Mouse (Mus musculus): ENCODE measurements around the gene Acot11. TPM values are rescaled to one million over a fixed set of nuclear protein-coding genes. Genes with fewer than 3 reads are reported as not detected.
"Not testable (repeated sequence)": the region's sequence is repeated elsewhere in the genome, so short reads cannot be mapped to it uniquely, and the experiment has no call there.

The Acot11 gene
- total RNA-seq, 2 experiments from 2014 or later = 50.8 to 52.0 TPM

DNA sequence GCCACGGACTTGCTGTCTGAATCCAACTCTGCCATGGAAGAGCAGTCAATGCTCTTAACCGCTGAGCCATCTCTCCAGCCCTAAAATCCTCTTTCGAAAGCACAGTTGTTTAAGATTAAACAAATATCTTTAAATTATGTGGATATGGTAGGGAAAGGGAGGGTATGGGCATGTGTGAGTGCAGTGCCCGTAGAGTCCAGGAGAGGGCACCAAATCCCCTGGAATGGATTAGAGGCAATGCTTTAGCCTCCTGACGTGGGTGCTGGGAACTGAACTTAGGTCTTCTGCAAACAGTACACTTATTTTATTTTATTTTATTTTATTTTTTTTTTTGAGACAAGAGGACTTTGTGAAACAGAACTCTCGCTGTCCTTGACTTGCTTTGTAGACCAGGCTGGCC is 5.2 kb upstream of the Acot11 start:
- DNase-seq = no peak

DNA sequence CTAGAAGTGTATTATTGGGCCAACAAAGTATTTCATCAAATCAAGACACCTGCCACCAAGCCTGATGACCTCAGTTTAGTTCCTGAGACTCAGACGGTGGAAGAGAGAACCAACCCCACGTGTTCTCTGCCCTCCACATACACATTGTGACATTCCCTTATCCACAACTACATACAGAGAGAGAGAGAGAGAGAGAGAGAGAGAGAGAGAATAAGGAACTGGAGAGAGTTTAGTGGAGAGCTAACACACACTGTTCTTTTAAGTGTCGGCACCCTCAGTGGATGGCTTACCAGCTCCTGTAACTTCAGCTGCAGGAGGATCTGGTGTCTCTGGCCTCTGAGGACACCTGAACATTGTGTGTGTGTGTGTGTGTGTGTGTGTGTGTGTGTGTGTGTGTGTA is 2.5 kb upstream of the Acot11 start:
- DNase-seq = no peak

DNA sequence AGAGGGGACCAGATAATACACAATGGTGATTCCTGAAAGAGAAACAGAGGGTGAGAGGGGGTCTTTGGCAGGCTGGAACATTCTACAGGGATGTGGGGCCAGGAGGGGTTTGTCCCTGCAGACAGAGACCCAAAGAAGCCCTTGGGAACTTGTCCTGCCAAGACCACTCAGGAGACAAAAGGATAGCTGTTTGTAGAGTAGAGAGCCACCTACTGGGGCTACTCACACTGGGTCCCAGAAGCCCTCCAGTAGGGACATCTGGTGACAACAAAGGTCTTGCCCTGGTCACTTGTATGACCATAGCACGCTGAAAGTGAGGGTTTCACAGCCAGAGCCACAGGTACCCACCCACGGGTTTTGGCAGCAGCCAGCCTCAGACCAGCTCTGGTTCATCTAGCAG is 1.1 kb upstream of the Acot11 start:
- DNase-seq = no peak

DNA sequence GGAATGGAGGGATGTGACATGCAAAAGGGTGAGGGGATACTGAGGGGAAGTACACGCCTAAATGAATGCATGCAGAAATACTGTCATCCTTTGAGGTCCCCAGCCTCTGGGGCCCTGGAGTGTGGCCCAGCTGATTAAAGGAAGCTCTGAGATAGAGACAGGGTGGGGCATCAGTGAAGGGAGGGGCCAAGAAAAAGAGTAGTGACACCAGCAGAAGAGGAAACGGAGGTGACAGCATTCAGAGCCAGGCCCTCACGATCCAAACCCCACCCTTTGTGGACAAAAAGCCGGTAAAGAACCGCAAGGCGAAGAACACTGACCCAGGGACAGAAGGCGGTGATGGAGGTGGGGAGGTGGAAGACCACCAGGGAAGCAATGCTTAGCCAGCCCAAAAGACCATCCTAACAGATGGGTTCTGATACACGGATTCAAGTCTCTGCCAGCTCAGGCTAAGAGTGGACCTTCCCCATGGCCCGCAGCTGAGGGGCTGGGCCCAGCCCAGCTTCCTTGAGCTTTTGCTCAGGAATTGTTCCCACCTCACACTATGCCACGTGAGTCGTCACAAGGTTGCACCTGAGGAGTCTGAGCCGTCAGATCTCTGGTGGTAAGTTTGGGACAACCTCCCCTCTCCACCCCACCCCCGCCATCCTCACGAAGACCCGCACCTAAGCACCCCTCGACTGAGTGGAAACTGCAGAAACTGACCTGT is 443 bp downstream of the Acot11 start:
- no peak for DNase-seq

DNA sequence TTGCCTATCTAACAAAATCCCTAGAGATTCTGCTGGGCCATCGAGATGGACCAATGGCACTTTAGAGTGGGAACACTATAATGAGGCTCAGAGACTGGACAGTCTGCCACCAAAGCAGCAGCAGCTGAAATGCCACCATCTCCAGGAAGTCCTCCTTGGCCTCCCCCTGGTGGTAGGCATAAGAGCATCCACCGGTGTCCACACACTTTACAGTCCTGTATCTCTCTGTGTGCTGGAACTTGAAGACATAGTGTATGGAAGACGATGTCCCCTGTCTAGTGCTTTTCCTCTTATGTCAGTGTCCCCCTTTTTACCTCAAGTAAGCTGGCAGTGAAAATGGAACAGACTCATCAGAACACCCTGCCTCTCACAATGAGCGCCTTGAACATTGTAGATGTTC is 1.0 kb downstream of the Acot11 start:
- DNase-seq = no peak

DNA sequence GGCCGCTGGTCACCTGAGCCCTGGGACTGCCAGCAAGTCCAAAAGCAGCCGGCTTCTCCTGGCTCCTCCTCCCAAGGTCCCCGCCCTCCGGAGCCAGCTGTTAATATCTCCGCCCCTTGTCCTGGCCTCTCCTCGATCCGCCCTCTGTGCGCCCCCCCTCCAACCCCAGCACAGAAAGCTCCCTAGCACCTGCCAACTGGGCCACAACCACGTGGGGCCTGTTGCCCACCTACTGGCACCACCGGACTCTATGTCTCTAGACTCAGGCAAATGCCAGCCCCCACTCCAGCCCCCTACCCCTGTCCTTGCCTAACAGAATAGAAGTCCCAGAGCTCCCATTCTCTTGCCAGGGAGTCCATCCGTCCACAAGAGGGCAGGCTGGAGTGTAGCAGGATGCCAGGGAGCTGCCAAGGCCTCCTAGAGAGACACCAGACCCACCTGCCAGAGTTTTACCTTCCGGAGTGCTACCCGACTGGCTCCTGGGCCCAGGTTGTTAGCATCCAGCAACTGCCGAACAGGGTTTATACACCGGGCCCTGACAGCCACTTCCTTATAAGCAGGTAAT is 4.9 kb downstream of the Acot11 start:
- peak; percentile 63 to 73 for DNase-seq

DNA sequence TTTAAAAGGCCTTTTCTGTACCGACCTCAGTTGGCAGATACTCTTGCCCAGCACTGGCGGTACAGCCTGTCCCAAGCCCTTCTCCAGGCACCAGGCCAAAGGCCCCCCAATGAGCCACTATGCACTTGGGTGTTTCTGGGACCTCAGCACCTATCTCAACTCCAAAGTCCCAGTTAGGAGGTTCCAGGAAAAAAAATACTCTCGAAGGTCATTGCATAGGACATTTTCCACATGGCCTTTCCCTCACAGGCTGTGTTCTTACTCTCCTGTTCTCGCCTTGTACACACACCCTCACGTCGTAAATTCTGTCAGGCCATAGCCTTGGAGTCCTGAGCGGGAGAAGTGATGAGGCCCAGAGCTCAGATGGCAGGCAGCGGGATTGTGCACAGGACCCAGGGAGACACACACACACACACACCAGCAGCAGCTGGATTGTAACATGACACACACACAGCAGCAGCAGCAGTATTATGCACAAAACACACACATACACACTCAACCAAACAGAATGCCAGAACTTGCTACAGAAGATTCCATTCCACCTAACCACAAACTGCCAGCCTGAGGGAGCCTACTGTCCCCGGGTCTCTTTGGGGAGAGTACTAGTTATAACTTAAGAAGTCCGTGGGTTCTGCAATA is 5.8 kb downstream of the Acot11 start:
- peak; percentile 59 to 60 for DNase-seq

DNA sequence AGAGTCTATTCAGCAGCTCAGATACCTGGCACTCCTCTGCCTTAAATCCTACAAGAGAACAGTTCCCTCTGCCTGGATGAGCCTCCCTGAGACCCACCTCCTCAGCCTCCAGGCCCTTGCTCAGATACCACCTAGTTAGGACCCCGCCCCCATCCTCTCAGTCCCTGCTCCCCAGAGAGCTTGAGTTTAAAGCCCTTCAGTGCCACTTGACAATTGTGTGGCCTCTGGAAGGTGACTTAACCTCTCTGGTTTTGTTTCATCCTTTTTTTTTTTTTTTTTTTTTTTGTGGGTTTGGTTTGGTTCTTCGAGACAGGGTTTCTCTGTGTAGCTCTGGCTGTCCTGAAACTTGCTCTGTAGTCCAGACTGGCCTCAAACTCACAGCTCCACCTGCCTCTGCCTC is 9.5 kb downstream of the Acot11 start:
- no peak for DNase-seq

DNA sequence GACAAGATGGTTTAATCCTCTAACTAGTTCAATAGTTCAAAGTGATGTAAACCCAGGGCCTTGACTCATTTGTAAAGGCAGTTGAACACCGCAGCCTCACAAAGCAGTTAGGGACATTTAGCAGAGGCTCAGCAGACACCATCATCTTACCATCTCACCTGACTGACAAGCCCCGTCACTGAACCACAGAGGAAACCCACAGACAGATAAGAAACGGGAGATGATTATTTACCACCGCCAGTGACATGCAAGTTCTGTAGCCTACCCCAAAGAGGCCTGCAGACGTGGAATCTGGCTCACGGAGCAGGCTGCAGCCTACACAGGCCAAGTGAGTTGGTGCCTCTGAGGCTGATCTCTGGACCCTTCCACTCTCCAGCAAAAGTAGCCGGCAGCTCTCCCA is 10.6 kb downstream of the Acot11 start:
- DNase-seq = no peak

DNA sequence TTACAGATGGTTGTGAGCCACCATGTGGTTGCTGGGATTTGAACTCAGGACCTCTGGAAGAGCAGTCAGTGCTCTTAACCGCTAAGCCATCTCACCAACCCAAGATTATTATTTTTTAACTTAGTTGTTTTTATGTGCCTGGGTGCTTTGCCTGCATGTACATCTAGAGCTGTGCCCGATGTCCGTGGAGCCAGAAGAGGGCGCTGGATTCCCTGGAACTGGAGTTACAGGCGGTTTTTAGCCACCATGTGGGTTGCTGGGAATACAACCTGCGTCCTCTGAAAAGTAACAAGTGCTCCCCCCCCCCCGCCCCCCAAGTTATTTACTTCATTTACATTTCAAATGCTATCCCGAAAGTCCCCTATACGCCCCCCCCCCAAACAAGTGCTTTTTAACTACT is 11.0 kb downstream of the Acot11 start:
- not testable (repeated sequence) for DNase-seq

DNA sequence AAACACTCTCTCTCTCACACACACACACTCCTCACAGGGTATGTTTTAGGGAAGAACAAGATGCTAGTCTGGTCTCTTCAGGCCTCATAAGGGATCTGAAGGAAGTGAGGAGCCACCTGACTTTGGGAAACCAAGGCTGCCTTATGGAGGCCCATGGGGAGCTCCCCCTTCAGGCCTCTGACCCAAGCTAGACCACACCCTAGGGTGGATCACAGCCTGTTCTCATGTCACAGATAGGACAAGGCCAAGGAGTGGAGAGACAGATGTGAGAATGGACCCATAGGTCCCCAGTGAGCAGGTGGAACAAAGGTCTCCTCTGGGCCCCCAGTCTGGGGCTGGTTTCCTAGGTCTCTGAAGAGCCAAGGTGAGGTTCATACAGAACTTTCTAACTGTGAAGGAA is 12.5 kb downstream of the Acot11 start:
- DNase-seq = no peak

DNA sequence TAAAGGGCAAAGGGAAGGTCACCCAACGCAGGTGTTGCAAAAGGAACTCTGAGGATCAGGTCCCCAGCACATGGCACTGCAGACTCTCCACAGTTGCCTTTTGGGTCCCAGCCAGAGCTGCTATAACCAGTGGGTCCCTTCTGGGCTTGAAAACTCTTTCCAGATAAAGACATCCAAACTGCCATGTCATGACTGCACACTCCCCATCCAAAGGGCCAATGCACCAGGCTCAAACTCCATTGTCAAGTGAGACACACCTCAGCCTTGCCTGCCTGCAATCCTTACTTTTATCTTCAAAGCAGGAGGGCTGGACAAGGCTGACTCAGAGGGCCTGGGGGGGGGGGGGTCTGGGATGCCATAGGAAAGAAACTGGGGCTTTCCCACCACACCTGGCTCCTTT is 13.9 kb downstream of the Acot11 start:
- DNase-seq = no peak

DNA sequence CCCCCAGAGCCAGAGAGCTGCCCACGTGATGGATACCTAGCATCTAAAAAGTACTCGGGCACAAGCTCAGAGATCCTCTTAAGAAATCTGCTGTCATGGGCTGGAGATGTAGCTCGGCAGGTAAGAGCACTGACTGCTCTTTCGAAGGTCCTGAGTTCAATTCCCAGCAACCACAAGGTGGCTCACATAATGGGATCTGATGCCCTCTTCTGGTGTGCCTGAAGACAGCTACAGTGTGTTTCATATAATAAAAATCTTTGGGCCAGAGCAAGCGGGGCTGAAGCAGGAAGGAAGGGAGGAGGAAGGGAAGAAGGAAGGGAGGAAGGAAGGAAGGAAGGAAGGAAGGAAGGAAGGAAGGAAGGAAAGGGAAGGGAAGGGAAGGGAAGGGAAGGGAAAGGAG is 14.6 kb downstream of the Acot11 start:
- DNase-seq = not testable (repeated sequence)

DNA sequence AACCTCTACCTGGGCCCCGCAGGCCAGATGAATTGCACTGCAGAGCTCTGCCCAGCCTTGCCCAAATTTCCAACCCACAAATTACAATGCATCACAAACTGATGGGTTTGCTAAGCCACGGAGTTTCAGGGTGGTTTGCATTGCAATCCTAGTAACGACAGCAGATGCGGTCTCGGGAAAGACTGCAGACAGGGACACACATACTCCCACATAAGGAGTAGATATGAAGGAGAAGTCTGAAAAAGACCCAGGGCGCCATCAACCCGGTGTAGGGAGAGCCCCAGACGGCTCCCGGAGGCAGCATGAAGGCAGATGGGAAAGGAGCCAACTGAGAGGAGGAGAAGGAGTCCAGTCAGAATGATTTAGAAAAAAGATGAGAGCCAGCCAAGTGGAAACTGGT is 15.1 kb downstream of the Acot11 start:
- peak in 1 of 2 experiments; percentile 27 for DNase-seq

DNA sequence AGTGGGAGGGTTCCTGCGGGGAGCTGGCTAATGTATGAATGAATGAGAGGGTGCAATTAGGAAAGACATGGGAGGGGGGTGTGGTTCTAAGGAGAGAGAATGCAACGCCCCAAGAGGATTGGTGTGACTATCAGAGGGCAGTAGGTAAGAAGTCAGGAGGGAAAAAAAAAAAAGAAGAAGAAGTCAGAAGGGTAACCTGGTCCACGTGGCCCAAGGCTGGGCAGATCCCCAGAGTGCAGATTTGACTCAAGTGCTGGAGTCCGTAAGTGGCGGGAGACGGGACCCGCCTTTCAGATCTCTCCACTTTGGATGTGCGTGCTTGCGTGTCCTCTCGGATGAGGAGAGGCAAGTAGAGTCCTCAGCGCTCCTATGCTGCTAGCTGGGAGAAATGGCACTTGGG is 16.2 kb downstream of the Acot11 start:
- no peak for DNase-seq

DNA sequence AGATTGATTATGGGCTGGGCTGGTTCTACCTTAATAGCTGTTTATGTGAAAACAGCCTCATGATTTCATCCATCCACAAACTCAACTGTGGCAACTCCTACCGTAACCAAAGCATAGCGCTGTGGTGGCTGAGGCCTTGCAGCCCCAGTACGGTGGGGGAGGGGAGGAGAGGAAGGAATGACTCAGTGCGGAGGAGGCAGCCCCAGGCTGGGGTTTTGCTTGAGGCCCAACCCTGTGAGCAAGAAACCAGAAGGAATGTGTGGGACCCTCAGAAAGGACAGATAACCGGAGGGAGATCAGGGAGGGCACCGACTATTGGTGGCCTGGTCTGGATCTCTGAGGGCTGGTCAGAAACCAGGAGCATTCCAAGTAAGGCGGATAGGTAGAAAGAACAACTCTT is 17.0 kb downstream of the Acot11 start:
- no peak for DNase-seq

DNA sequence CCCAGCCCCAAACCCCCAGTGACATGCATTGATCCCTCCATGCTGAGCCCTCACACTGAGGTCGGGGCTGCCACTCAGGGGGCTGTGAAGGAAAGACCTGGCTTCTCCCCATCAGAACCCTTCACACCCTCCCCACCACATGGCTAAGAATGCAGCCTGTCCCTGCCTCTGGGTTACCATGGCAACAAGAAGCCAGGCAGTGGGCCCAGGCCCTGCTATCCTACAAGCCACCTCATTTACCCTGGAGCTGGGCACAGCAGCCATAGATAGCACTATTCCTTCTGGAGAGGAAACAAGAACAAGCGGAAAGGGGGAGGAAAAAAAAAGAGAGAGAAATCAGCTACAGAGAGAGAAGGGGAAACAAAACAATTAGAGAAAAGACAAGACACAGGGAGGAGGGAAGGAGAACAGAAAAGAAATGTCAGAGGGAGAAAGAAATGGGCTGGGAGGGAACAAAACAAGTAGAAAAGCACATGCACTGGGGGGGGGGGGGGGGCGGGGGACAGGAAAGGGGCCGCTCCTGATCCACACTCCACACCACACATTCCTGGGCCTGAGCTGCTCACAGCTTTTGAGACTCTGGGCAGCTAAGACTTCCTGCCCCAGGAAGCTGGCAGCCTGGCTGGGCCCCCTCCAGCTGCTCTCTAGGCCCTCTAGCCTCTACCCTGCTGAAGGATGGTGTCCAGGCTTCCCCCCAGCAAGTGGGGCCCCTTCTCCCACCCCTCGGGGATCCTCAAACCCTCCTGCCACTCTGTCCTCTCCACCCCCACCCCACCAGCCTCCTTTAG is 18.9 kb downstream of the Acot11 start:
- DNase-seq = peak; percentile 72 to 78

DNA sequence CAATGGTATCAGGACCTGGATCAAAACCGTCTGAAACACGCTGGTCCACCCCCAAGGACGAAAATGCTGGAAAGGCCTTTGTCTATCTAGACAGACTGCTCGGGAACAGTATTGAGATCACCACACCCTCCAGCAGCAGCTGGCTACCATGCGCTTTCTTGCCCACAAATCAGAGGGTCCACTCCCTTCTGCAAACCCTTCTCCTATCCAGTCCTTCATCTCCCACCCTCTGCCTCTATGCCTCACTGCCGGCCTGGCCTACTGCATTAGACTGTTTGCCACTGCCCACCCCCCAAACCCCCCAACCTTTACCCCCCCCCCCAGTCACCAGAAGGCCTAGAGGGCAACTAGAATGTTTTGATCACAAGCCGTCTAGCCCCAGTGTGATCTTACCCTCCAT is 19.5 kb downstream of the Acot11 start:
- DNase-seq = no peak

DNA sequence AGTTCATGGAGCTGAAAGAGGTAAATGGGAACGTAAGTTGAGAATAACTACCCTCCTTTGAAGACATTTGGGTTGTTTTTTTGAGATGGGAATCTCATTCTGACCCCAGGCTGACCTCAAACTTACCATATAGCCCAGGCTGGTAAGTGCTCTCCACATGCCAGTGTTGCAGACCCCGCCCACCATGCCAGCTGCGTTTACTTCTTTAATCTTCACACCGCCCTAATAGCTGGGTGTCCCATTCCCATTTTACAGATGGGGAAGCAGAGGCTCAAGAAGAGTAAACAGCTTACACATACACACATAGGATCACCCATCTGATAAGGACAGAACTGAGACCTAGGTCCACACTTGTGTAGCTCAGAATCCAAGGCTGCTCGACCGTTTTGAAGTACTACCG is 20.0 kb downstream of the Acot11 start:
- no peak for DNase-seq

DNA sequence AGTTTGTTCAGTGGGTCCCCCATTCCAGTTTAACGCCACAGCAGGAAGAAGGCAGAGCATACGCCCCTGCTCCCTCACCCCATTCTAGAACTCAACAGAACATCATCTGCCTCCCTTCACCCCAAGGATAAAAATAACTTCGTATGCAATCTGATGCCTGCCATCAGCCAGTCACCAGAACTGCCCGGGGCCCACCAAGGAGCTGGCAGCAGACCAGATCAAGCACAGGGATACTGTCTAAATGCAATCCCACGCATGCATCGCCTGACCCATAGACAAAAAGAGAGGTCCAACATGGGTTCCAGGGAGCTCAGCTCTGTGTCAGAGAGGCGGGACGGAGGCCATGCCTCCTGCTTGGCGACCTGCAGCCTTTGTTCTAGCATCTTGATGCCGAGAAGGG is 21.7 kb downstream of the Acot11 start:
- DNase-seq = no peak

DNA sequence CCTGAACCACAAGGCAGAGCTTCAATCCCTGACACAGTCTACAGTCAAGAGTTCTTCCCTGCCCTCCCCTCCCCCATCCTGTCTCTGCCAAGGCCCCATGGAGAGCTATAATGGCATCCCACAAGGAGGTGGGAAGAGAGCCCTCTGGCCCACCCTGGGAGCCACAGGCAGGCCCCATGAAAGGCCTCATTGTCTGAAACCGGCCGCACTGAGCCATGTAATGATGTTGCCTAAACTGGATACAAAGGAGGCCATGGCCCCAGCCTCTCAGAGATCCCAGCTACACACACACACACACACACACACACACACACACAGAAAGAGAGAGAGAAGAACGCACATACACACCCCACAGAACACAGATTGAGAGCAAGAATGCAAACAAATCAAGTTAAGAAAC is 24.8 kb downstream of the Acot11 start:
- peak in 1 of 2 experiments; percentile 42 for DNase-seq

DNA sequence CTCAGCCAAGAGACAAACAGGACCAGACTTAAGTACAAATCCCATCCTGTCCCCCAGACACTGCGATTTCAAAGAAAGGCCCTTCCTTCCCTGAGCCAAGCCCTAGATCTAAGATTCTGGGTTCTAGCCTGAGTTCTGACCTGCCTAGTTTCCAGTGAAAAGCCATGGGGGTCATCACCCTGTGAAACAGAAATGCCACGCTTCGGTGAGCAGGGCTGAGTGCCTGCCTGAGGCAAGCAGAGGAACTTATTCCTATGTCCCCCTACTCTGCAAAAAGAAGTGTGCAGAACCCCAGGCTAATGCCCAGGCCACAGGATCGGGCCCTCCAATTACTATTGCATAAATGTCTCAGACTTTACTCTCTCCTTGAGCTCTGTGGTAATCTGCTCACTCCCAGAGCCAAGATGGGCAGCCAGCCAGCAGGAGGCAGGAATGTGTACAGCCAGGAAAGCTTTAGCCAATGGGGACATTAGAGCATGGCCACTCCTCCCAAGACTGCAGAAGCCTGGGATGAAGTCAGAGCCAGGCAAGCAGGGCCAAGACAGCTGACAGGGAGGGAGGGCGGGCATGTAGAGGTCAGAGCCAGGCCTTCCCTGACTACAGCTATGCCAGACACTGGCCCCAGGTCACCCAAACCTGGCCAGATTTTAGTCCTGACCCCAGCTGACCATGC is 26.5 kb downstream of the Acot11 start:
- peak; percentile 69 to 76 for DNase-seq

DNA sequence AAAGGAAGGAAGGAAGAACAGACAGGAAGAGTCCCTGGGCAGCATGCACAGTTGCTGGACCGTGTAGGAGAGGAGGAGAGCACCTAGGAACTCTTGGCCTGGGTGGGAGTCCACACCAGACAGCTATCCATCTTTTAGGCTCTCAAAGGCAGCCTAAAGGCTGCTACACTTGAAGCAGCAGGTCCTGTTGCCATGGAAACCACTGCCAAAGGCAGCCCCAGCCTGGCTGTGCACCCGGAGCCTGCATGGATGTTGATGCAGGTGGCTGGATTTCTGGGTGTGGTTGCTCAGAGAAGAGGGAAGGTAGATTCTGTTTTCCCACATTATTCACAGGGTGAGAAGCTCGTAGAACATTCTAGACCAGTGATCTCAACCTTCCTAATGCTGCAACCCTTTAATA is 27.8 kb downstream of the Acot11 start:
- DNase-seq = peak; percentile 52 to 53
